Mouse (Mus musculus) liver, embryonic 16.5 days (tissue): ENCODE measurements around the gene Cacng1. TPM values are rescaled to one million over a fixed set of nuclear protein-coding genes. Genes with fewer than 3 reads are reported as not detected.

ENCODE experiments used
- polyA plus RNA-seq: library from polyadenylated mRNA; unstranded; fragments of >200 nt; fragmentation: Nextera tagmentation; extraction: Ambion mirVana; gene quantifications from 2 replicates; pipeline ENCODE4 v1.2.1, GENCODE M21; 2015

Gene Cacng1
- polyA plus RNA-seq, 1 experiment from 2014 or later: 2.0 TPM

Other genes starting within 250 kb of the Cacng1 start
- gene Pitpnc1, start 245.8 kb downstream of the Cacng1 start, polyA plus RNA-seq: 7.6 and 9.2 TPM in 2 replicates
- gene Psmd12, start 237.0 kb downstream of the Cacng1 start, polyA plus RNA-seq: 79.2 and 81.0 TPM in 2 replicates
- 5.8 and 7.1 TPM in 2 replicates for gene Helz, start 168.6 kb downstream of the Cacng1 start, polyA plus RNA-seq
- 0.05 and 0.06 TPM in 2 replicates for gene Cacng4, start 78.0 kb upstream of the Cacng1 start, polyA plus RNA-seq
- 0.02 and 0.05 TPM in 2 replicates for gene Cacng5, start 198.5 kb upstream of the Cacng1 start, polyA plus RNA-seq